Mouse (Mus musculus) megakaryocyte, embryonic 14.5 days (primary cell): ENCODE results near the gene Pigr.

Experiments
- FLI1 ChIP-seq: IDR thresholded peaks from 2 replicates; pipeline ENCODE4 v1.6.1; 2012; ENCODE audit warnings: low read length, inconsistent platforms, mixed read lengths
- GATA1 ChIP-seq: IDR thresholded peaks from 3 replicates; pipeline ENCODE4 v1.6.1; 2012; ENCODE audit warnings: mixed read lengths, low read length, inconsistent platforms, borderline replicate concordance

DNA sequence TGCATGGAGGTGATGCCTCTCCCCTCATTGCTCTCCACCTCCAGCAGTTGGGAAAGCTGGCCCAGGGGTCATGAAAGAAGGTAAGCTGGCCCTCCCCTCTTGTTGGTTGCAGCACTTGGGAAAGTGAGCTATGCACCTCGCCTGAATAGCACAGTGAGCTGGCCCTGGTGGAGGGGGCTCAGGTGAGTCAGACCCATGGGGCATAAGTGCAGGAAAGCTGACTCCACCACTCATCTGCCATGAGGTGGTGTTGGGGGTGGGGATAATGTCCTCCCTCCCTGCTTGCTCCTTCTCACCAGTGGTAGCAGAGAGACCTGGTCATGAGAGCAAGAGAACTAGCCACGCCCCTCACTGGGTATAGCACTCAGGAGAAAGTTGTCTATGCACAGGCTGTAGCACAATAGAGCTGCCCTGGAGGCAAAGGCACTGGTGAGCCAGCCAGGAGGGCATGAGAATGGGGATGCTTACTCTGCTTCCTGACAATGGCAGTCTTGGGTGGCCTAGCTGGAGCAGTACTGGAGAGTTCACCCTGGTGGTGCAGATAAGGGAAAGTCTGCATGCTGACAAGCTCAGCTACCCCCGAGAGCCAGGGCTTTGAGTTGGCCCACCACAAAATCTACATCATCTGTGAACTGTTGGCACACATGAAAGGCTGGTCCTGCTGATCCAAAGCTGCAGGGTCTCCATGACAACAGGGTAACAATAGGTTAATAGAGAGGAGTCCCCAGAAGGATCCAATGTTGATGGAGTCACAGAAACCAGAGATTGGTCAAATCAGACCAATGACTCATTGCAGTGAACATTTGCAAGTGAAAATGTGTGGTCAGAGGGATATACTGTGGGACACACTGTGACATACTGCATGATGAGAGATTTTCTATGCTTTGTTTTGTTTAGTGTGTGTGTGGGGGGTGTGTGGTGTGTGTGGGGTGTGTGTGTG is 36.7 kb upstream of the Pigr start:
- TF ChIP-seq GATA1 (0 out of 3 replicates have a peak, but pooled peaks have one; percentile 14), FLI1 (no peak)
